Mouse (Mus musculus): ENCODE measurements around the gene Nemp1. TPM values are rescaled to one million over a fixed set of nuclear protein-coding genes. Genes with fewer than 3 reads are reported as not detected.
A peak's percentile ranks its signal among the peaks of the same experiment; 100 is the strongest.

The Nemp1 gene
- polyA plus RNA-seq, 1 experiment from 2014 or later = 5.6 TPM

GRCm38 (mm10) chr10:127676691-127677548, 10.2 kb downstream of the Nemp1 start:
- under 1% methylated on average over 62 of the region's 71 CpGs for WGBS (ENCODE audit: insufficient replicate concordance)

DNA sequence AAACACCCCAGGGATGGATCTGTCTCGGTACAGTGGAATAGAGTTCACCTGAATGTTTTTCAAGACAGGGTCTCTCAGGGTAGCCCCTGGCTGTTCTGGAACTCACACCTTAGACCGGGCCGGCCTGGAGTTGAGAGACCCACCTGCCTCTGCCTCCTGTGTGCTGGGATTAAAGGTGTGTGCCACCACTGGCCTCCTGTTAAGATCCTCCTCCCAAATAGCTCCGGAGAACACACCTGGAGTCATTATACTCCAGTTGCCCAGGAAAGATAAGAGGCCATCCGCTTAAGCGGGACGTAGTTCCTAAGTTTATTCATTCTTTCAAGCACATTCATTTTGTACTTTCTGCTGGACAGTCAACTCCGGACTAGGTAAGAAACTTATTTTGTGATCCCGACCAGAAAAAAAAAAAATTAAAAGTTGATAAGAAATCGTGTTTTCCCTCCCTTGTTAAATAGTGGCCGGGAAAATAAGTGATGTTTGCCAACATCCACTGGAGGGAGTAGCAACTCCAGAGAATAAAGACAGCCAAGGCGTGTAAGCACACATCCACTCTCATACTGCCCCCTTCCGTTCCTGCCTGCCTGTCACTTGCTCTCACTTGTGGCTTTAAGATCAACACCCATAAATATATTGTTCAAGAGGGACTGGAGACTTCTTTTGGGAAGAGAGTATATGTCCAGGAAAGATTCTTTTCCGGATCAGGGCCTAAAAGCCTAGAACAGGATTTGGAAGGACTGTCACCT, 11.1 kb downstream of the Nemp1 start:
- H3K4me1 ChIP-seq (ENCODE audit: insufficient read depth) = peaks cover 5% of the 10 kb centered on the region
- peak overlapping the region; percentile 82 for H3K27ac ChIP-seq (ENCODE audit: low read depth)
- H3K4me2 ChIP-seq (ENCODE audit: low read depth, low read length) = peak overlapping the region; percentile 97
- no peaks in the 10 kb centered on the region for H3K27me3 ChIP-seq (ENCODE audit: insufficient read depth, low read length)
- H3K9me3 ChIP-seq (ENCODE audit: low read length) = no peaks in the 10 kb centered on the region
- DNase-seq (peak; percentile 76), ATAC-seq (no peak)
- peak overlapping the region; percentile 91 for H3K4me3 ChIP-seq (ENCODE audit: low read depth, low read length)
- H3K36me3 ChIP-seq (replicated peaks; ENCODE audit: insufficient read depth, low read length) = no peaks in the 10 kb centered on the region
- no peak for TF ChIP-seq EP300 (IDR thresholded peaks at IDR 0.05; ENCODE audit: low read depth)
- peak; percentile 94 for TF ChIP-seq CTCF (IDR thresholded peaks at IDR 0.05; ENCODE audit: low read depth)
- peak overlapping the region; percentile 79 for H3K9ac ChIP-seq (replicated peaks)
- 8% methylated on average over 14 of the region's 14 CpGs for WGBS (ENCODE audit: insufficient replicate concordance)

More at GRCm38 (mm10) chr10:127676691-127677548, 10.2 kb downstream of the Nemp1 start:
- ATAC-seq (peak; percentile 94), DNase-seq (peak; percentile 97)
- Histone ChIP-seq H3K36me3 (replicated peaks; ENCODE audit: insufficient read depth, low read length) (no peaks in the 10 kb centered on the region), H3K27me3 (ENCODE audit: insufficient read depth, low read length) (no peaks in the 10 kb centered on the region), H3K9me3 (ENCODE audit: low read length) (no peaks in the 10 kb centered on the region), H3K27ac (ENCODE audit: low read depth) (peak overlapping the region; percentile 82), H3K4me1 (ENCODE audit: insufficient read depth) (peaks cover 5% of the 10 kb centered on the region), H3K4me3 (ENCODE audit: low read depth, low read length) (peak overlapping the region; percentile 91), H3K4me2 (ENCODE audit: low read depth, low read length) (peak overlapping the region; percentile 97), H3K9ac (replicated peaks) (peak overlapping the region; percentile 79)
- TF ChIP-seq EP300 (IDR thresholded peaks at IDR 0.05; ENCODE audit: low read depth) = peak; percentile 62; the same call in 1 of the 2 replicates
- TF ChIP-seq CTCF (IDR thresholded peaks at IDR 0.05; ENCODE audit: low read depth) = 0 out of 2 replicates have a peak, but pooled peaks have one; percentile 2

GRCm38 (mm10) chr10:127679208-127679607, 12.5 kb downstream of the Nemp1 start:
- Histone ChIP-seq H3K4me3 (ENCODE audit: low read depth, low read length) (no peak overlapping the region), H3K9me3 (ENCODE audit: low read length) (no peaks in the 10 kb centered on the region), H3K4me2 (ENCODE audit: low read depth, low read length) (no peak overlapping the region), H3K27ac (ENCODE audit: low read depth) (no peak overlapping the region), H3K27me3 (ENCODE audit: insufficient read depth, low read length) (no peaks in the 10 kb centered on the region), H3K4me1 (ENCODE audit: insufficient read depth) (peaks cover 5% of the 10 kb centered on the region), H3K9ac (replicated peaks) (no peak overlapping the region), H3K36me3 (replicated peaks; ENCODE audit: insufficient read depth, low read length) (peaks cover 2% of the 10 kb centered on the region; the same call in 1 of the 2 replicates)
- no peak for TF ChIP-seq CTCF (IDR thresholded peaks at IDR 0.05; ENCODE audit: low read depth)
- TF ChIP-seq EP300 (IDR thresholded peaks at IDR 0.05; ENCODE audit: low read depth) = no peak
- no peak for DNase-seq
- 85% methylated on average over 1 of the region's 1 CpGs for WGBS (ENCODE audit: insufficient replicate concordance)
- ATAC-seq = no peak

GRCm38 (mm10) chr10:127679881-127680280, 13.2 kb downstream of the Nemp1 start:
- no peaks in the 10 kb centered on the region for H3K27me3 ChIP-seq (ENCODE audit: insufficient read depth, low read length)
- DNase-seq (no peak), ATAC-seq (no peak)
- no peaks in the 10 kb centered on the region for H3K9me3 ChIP-seq (ENCODE audit: low read length)
- peaks cover 5% of the 10 kb centered on the region for H3K4me1 ChIP-seq (ENCODE audit: insufficient read depth)
- H3K4me3 ChIP-seq (ENCODE audit: low read depth, low read length) = no peak overlapping the region
- no peak for TF ChIP-seq EP300 (IDR thresholded peaks at IDR 0.05; ENCODE audit: low read depth)
- H3K9ac ChIP-seq (replicated peaks) = no peak overlapping the region
- H3K27ac ChIP-seq (ENCODE audit: low read depth) = no peak overlapping the region
- WGBS (ENCODE audit: insufficient replicate concordance) = 73% methylated on average over 3 of the region's 3 CpGs
- H3K36me3 ChIP-seq (replicated peaks; ENCODE audit: insufficient read depth, low read length) = peaks cover 2% of the 10 kb centered on the region; the same call in 1 of the 2 replicates
- no peak overlapping the region for H3K4me2 ChIP-seq (ENCODE audit: low read depth, low read length)

GRCm38 (mm10) chr10:127682886-127683285, 16.2 kb downstream of the Nemp1 start:
- no peak for ATAC-seq
- Histone ChIP-seq H3K27ac (ENCODE audit: low read depth) (no peak overlapping the region), H3K36me3 (replicated peaks; ENCODE audit: insufficient read depth, low read length) (peaks cover 2% of the 10 kb centered on the region; the same call in 1 of the 2 replicates), H3K9me3 (ENCODE audit: low read length) (no peaks in the 10 kb centered on the region), H3K27me3 (ENCODE audit: insufficient read depth, low read length) (no peaks in the 10 kb centered on the region), H3K4me1 (ENCODE audit: insufficient read depth) (no peaks in the 10 kb centered on the region), H3K4me3 (ENCODE audit: low read depth, low read length) (no peak overlapping the region), H3K9ac (replicated peaks) (no peak overlapping the region), H3K4me2 (ENCODE audit: low read depth, low read length) (no peak overlapping the region)
- no peak for DNase-seq
- 77% methylated on average over 6 of the region's 6 CpGs for WGBS (ENCODE audit: insufficient replicate concordance)
- TF ChIP-seq EP300 (IDR thresholded peaks at IDR 0.05; ENCODE audit: low read depth) (no peak), CTCF (IDR thresholded peaks at IDR 0.05; ENCODE audit: low read depth) (no peak)

DNA sequence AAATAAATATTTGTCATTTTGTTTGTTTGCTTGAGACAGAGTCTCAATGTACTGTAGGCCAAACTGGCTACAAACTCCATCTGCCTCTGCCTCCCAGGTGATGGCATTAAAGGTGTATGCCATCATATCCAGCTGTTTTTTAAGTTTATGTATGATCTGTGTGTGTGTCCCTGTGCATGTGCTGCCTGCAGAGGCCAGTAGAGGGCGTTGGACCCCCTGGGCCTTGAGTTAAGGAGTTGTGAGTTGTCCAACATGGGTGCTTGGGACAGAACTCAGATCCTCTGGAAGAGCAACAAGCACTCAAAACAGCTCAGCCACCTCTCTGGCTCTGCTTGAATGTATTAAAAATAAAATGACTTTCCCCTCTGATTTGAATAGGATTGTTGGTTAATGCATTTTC, 24.4 kb downstream of the Nemp1 start:
- WGBS (ENCODE audit: insufficient replicate concordance) = 20% methylated on average over 1 of the region's 1 CpGs

More for the DNA sequence above, 24.4 kb downstream of the Nemp1 start:
- Histone ChIP-seq H3K36me3 (replicated peaks; ENCODE audit: insufficient read depth, low read length) (peaks cover 27% of the 10 kb centered on the region), H3K4me3 (ENCODE audit: low read depth, low read length) (no peak overlapping the region), H3K4me2 (ENCODE audit: low read depth, low read length) (no peak overlapping the region), H3K9ac (replicated peaks) (no peak overlapping the region), H3K27ac (ENCODE audit: low read depth) (no peak overlapping the region), H3K4me1 (ENCODE audit: insufficient read depth) (no peaks in the 10 kb centered on the region), H3K9me3 (ENCODE audit: low read length) (no peaks in the 10 kb centered on the region), H3K27me3 (ENCODE audit: insufficient read depth, low read length) (no peaks in the 10 kb centered on the region)
- TF ChIP-seq CTCF (IDR thresholded peaks at IDR 0.05; ENCODE audit: low read depth) (peak; percentile 25), EP300 (IDR thresholded peaks at IDR 0.05; ENCODE audit: low read depth) (no peak)
- no peak for ATAC-seq
- no peak for DNase-seq

Measured in liver, postnatal 0 days (tissue).